In the genomic region with DNA sequence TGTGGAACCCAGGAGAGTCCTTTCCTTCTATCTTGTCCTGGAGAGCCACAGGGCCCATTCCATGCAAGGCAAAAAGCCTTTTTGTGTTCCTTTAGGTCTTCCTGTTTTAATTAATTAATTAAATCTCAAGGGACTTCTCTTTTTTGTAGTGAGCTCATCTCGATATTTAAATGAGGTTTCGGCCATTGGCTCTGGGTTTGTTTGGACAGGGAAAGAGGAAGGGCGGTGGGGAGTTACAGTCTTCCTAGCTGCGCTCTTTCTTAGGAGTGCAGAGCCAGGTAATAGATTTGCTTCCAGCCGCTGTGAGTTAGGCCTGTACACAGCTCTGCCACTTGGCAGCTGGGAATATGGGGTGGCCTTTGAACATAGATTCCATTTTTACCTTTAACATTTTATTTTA, we compare ENCODE assay signal across 30 mouse cellular contexts. TPM values are rescaled to one million over a fixed set of nuclear protein-coding genes. Genes with fewer than 3 reads are reported as not detected.
"Had no signal": no experiment of that assay in that cellular context is flagged by ENCODE, and none has a peak within 500 bp of the region (broad histone marks: within the 10 kb centered on the region; RNA-seq: fewer than 3 reads in every experiment).

No protein-coding gene starts in this region.

- H3K27me3 ChIP-seq: heart, embryonic 13.5 days; heart, embryonic 15.5 days; hindbrain, embryonic 13.5 days; hindbrain, embryonic 15.5 days; kidney, embryonic 15.5 days; limb, embryonic 12.5 days; liver, embryonic 13.5 days; liver, embryonic 15.5 days had no signal

- H3K4me1 ChIP-seq: liver, embryonic 15.5 days had no signal

- H3K4me3 ChIP-seq: gastrocnemius, adult 2 months; heart, adult 2 months; heart, embryonic 13.5 days; heart, embryonic 15.5 days; hindbrain, embryonic 13.5 days; hindbrain, embryonic 15.5 days; kidney, embryonic 15.5 days; layer of hippocampus, adult 2 months; left cerebral cortex, adult 2 months; limb, embryonic 10.5 days; limb, embryonic 12.5 days; liver, embryonic 13.5 days; liver, embryonic 15.5 days had no signal

- H3K9ac ChIP-seq: heart, embryonic 13.5 days; heart, embryonic 15.5 days; hindbrain, embryonic 13.5 days; hindbrain, embryonic 15.5 days; kidney, embryonic 15.5 days; limb, embryonic 12.5 days; liver, embryonic 13.5 days; liver, embryonic 15.5 days had no signal

- H3K36me3 ChIP-seq: heart, embryonic 15.5 days; hindbrain, embryonic 13.5 days; hindbrain, embryonic 15.5 days; liver, embryonic 13.5 days; liver, embryonic 15.5 days had no signal

- DNase-seq: gastrocnemius, adult 2 months; gastrocnemius, postnatal 10 days; gastrocnemius, postnatal 25 days; heart, adult 11 months; heart, adult 2 months; heart, postnatal 14 days; heart, postnatal 36 days; kidney, adult 11 months; kidney, adult 2 months; kidney, adult 9 months; kidney, postnatal 25 days; kidney, postnatal 4 days; liver; liver, embryonic 13.5 days had no signal

- H3K27ac ChIP-seq: gastrocnemius, adult 2 months; heart, adult 2 months; heart, embryonic 13.5 days; heart, embryonic 15.5 days; hindbrain, embryonic 13.5 days; hindbrain, embryonic 15.5 days; hindbrain, postnatal 0 days; kidney, embryonic 15.5 days; kidney, postnatal 0 days; layer of hippocampus, adult 2 months; left cerebral cortex, adult 2 months; limb, embryonic 10.5 days; liver, embryonic 13.5 days; liver, embryonic 15.5 days had no signal

- H3K9me3 ChIP-seq: heart, embryonic 13.5 days; heart, embryonic 15.5 days; hindbrain, embryonic 13.5 days; hindbrain, embryonic 15.5 days; kidney, embryonic 15.5 days; limb, embryonic 10.5 days; liver, embryonic 13.5 days; liver, embryonic 15.5 days had no signal

- ATAC-seq: hindbrain, postnatal 0 days; intestine, embryonic 16.5 days had no signal

- H3K4me2 ChIP-seq: heart, embryonic 11.5 days; heart, embryonic 13.5 days; heart, embryonic 15.5 days; hindbrain, embryonic 13.5 days; hindbrain, embryonic 15.5 days; kidney, embryonic 15.5 days; limb, embryonic 12.5 days; liver, embryonic 11.5 days; liver, embryonic 13.5 days; liver, embryonic 15.5 days had no signal

RNA-seq across cellular contexts. Expression of a gene that starts 40.4 kb away (rescaled TPM):
- total RNA-seq: hematopoietic stem cell, adult 5-6 weeks had no signal
